Mouse (Mus musculus) yolk sac, embryonic 10.5 days (tissue): ENCODE results near the gene Nr0b2.
"Not testable (repeated sequence)": the region's sequence is repeated elsewhere in the genome, so short reads cannot be mapped to it uniquely, and the experiment has no call there.

Experiments used
- DNase-seq: peaks from one replicate; pipeline ENCODE4 v3.0.0-alpha.2; 2017; ENCODE audit warnings: low spot score

The Nr0b2 gene

GRCm38 (mm10) chr4:133552768-133553447, at the start of gene Nr0b2:
Gene Nr0b2, plus strand, starts transcription at chr4:133553376.
- DNase-seq = peak; percentile 52

DNA sequence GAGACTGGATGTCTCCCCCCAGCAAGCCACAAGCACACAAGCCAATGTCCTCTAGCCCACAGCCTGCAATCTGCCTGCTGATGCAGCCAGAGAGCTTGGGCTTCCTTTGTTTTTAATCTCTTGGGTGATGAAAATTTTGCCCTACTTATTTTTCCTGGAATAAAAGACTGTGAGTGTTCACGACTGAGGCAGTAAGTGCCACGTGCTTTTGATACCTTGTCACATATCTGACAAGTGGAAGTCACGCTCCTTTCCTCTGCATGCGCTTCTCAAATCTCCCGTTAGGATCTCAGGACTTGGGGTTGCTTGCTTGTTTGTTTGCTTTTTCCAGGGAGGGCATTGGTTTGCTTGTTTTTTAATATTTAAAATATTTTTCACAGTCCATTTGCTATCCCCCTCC, 48.9 kb upstream of the Nr0b2 start:
- no peak for DNase-seq

DNA sequence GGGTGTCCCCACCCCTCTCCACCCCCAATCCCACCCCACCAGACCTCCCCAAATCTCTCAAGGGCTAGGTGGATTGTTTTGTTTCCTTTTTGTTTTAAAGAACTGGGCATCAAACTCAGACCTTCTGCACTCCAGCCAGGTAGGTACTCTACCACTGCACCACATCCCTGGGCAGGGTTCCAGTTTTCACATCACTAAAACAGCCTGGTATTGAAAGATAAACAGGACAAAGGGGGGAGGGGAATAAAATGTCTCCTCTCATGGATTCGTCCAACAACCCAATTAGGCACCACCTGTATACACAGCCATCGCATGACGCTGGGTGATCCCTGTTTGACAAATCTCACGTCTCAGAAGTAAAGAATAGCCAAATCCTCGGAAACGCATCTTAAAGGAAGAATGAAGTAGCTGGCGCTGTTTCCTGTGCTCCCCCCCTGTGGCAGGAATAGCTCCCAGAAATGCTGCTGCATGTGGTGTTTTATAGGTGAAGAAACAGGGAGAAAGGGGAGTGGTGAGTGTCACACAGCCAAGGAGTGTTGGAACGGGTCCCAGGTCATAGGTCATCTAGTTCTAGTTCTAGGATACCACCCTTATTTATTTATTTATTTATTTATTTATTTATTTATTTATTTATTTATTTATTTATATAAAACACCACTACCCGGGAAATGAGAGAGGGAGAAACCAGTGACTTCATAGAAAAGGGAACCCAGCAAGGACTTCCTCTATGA, 48.3 kb upstream of the Nr0b2 start:
- no peak for DNase-seq

- DNase-seq = no peak
Observed at GRCm38 (mm10) chr4:133506573-133506972, 46.6 kb upstream of the Nr0b2 start.

DNA sequence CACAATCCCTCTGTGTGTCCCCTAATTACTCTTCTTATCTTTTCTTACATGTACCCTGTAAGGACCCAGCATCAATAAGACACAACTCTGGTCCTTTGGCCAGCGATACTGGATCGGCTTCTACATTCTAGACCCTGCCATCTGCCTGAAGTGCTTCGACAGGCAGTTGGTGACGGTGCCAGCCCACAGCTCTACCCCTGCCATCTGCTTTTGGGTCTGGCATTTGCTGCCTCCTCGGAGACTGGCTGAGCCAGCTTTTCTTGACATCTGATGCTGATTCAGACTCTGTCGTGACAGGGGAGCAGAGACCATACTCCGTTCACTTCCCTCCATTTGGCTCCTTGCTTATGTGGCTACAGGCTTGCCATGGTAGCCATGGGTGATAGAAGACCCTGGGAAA, 44.2 kb upstream of the Nr0b2 start:
- no peak for DNase-seq

DNA sequence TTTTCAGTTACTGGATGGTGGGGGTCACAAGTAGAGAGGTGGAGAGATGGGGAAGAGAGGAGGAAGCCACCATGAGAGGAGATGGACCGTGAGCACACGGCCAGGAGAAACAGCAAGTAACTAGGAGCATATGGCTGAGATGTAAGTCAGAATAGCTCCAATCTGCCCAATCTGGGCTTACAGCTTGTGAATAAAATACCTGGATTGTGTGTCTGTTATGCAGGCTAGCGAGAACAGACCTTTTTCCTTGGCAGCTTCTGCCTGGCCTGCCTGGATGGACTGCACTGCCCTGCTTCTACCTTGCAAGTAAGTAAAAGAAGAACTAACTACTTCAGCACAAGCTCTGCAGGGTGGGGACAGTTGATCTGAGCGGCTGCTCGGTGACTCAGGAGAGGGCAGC, 42.1 kb upstream of the Nr0b2 start:
- no peak for DNase-seq

DNA sequence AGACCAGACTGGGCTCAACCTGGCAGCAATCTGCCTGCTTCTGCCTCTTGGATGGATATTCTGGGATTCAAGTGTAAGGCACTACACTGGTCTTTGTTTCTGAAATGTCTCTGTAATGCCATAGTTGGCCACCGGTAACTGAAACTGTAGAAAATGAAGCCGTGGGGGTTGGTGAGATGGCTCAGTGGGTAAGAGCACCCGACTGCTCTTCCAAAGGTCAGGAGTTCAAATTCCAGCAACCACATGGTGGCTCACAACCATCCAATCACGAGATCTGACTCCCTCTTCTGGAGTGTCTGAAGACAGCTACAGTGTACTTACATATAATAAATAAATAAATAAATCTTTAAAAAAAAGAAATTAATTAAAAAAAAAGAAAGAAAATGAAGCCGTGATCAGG, 40.7 kb upstream of the Nr0b2 start:
- not testable (repeated sequence) for DNase-seq

GRCm38 (mm10) chr4:133512972-133513371, 40.2 kb upstream of the Nr0b2 start:
- DNase-seq = peak; percentile 69

DNA sequence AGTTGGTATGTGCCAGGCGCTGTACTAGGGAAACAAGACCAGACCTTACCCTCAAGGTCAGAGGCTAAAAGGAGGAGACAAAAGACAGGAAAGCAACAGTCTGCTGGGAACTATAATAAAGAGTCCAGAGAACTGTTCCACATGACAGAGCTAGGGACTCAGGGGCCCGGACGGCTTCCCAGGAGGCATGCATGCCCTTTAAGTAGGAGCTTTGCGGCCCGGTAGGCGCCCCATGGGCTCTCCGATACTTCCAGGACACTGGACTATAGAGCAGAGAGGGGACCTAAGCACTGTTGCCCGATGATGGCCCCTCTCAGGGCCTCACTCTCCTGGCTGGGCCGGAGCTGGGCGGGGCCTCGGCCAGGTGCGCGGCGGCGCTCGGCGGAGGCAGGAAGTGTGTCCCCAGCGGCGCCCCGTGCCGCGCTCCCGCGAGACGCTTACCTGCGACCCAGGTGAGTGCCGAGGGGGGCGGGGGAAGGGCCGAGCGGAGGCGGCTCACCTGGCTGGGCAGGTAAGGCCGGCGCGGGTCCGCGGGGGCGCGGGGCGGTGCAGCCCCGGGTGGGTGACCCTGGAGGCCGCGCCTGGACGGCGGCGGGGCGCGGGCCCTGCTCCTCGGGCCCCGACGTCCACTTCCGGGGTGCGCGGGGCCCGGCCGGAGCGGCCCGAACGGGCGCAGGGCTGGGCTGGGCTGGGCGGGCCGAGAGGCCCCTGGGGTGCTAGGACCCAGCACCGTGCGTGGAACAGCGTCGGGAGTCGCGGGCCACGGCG, 34.4 kb upstream of the Nr0b2 start, which contains the start of gene Kdf1:
Gene Kdf1, plus strand, starts transcription at position 363 of the 768 bp plus-strand sequence.
- peak; percentile 83 for DNase-seq

DNA sequence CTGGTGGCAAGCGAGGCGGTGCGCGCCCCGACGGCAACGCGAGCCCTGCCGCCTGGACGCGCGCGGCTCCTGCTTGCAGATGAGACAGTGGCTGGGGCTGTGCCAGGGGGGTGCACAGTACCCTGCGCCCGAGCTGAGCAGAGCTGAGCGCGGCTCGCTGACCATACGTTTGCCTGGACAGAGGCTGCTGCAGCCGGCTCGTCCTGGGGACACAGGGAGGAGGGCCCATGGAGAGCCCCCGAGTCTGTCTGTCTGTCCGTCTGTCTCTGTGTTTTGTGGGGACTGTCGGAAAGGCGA, 33.9 kb upstream of the Nr0b2 start:
- no peak for DNase-seq

DNA sequence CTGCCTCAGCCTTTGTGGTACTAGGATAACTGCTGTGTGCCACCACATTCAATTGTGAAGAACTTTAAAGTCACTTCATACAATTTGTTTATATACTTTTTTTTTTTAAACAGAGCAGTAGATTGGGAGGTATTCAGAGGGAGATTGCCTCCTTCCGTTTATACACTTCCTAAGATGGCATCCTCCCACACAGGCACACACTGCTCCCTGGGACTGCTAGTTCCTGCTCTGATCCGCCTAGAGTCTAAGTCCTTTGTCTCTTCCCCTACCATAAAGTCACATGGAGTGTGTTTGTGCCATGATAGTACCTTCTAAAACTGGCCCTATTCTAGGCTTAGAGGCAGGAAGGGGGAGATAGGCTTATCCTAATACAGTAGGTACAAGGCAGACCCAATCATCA, 31.7 kb upstream of the Nr0b2 start:
- no peak for DNase-seq

- DNase-seq = no peak
Observed at GRCm38 (mm10) chr4:133527788-133528187, 25.4 kb upstream of the Nr0b2 start.

DNA sequence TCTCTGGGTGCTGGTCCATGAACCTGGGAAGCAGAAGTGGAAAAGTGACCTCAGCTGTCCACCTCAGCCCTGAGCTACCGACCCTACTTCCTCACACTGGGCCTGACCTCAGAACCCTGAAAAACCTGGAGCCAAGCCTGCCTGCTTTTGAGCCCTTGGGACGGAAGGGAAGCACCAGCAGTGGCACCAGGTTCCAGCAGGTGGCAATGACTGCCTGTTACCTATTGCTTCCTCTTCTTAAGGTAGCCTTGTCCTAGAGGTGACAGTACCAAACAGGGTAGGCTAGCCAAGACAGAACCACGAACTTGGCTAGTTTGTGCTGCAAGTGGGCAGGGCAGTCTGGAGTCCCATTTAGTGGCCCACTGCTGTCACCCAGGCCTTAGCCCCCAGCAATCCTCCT, 20.4 kb upstream of the Nr0b2 start:
- DNase-seq = no peak

- no peak for DNase-seq
Observed at GRCm38 (mm10) chr4:133536081-133536480, 17.1 kb upstream of the Nr0b2 start.

DNA sequence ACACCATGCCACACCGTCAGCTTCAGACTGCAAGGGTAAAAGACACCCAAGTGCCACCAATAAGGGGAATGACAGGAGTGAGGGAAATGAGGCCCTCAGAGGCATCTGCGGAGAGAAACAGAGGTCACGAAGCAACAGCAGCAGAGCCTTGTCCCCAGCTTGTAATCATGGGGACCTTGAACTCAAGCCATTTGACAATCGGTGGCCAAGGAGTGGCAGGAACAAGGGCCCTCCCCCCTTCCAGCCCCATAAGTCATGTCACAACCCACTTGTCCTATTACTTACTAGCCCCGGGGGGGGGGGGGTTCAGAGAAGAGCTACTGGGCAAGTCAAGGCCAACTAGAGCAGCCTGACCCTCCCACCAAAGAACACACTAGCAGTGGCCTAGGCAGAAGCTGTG, 16.5 kb upstream of the Nr0b2 start:
- no peak for DNase-seq

- DNase-seq = peak; percentile 96
Observed at GRCm38 (mm10) chr4:133545272-133546231, 7.6 kb upstream of the Nr0b2 start, which contains the start of gene Nudc. Gene Nudc, minus strand, starts transcription at chr4:133545996.

DNA sequence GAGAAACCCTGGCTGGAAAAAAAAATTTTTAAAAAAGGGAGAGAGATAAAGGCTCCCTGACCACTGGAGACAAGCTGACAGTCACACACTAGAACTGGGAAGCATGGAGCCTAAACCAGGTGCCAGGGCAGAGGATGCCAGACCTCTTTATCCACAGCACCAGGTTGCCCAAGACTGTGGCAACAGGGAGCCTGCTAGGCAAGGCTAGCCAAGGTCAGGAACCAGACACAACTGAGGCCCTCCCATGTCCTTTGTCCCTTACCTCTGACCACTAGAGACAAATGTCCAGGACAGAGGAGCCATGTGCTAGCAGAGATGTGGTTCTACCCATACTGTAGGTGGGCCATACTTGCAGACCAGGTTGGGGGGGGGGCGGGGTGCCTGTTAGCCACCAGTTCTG, 1.1 kb upstream of the Nr0b2 start:
- no peak for DNase-seq

DNA sequence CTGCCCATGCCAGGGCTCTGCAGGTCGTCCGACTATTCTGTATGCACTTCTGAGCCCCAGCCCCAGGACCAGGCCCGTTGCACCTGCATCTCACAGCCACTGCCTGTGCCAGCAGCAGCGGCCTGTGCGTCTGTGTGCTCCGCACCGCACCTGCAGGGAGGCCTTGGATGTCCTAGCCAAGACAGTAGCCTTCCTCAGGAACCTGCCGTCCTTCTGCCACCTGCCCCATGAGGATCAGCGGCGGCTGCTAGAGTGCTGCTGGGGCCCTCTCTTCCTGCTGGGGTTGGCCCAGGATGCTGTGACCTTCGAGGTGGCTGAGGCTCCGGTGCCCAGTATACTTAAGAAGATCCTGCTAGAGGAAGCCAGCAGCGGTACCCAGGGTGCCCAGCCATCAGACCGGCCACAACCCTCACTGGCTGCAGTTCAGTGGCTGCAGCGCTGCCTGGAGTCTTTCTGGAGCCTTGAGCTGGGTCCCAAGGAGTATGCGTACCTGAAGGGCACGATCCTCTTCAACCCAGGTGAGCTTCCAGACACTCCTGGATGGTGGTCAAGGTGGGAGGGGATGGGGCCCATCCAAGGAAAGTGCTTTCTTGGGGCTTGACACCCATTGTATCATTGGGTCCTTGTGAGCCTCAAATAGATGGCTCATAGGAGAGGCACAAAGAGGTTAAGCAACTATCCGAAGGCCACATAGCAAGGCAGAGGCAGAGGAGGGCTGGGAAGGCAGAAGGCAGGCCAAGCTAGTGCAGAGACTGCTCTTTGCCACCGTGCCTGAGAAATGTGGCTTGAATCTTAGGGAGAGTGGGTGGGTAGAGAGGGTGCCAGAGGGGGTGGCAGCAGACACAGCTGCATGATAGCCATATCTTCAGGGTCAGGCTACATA, 513 bp downstream of the Nr0b2 start:
- DNase-seq = no peak

DNA sequence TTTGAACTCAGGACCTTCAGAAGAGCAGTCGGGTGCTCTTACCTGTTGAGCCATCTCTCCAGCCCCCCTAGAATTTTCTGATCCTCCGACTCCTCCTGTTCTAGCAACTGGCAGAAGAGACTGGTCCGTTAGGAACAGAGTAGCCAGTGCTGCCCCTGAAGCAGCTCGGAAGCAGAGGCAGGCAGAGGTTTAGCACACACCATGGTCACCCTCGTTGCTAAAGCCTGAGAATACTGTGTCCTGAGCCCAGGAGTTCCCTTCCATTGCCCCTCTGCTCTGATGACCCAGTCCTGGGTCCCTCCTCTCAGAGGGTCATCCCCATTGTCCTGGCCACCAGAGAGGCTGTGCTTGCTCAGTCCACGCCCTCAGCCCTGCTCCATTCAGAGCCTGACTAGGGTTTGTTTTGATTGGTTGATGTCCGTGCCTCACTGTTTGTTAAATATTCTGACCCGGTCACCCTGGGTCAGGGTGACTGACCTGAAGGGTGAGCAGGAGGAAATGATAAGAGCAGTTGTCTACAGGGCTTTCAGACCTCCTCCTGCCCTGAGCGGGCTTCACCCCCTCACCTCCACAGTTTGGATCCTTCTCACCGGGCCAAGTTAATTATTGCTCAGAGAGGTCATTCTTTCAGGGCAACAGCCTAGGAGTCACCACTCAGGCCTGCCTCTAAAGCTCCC, 4.0 kb downstream of the Nr0b2 start:
- peak; percentile 89 for DNase-seq

DNA sequence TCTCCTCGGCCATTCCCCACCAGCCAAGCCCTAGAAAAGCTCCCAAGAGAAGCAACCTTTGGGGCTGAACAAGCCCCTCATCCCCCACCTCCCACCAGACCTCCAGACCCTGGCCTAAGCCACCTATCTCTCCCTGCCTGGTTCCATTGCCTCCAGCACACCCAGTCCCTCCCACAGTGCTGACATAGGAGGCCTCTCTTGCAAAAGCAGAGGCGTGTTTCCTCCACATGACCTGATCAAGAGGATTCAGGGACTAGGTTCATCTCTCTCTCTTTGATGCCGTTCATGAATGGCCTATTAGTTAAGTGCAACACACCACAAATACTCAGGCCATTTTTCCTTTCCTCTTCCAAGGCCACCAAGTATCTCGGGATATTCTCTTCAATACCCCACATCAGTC, 6.7 kb downstream of the Nr0b2 start:
- DNase-seq = no peak
